Mouse (Mus musculus): Measurements from ENCODE around the gene Rbm42. TPM values are rescaled to one million over a fixed set of nuclear protein-coding genes. Genes with fewer than 3 reads are reported as not detected.
A peak's percentile ranks its signal among the peaks of the same experiment; 100 is the strongest.

Gene Rbm42
- total and polyA plus RNA-seq, 2 experiments from 2014 or later: 71.3 to 93.4 TPM

GRCm38 (mm10) chr7:30633762-30634412 lies 16.2 kb downstream of the Rbm42 start:
- 8% methylated on average over 27 of the region's 27 CpGs for WGBS
- TF ChIP-seq CTCF (IDR thresholded peaks at IDR 0.05; ENCODE audit: low read depth): no peak
- no peak for TF ChIP-seq EP300 (IDR thresholded peaks at IDR 0.05; ENCODE audit: low read depth)
- no peak overlapping the region for H3K27ac ChIP-seq (ENCODE audit: low read depth)
- H3K4me3 ChIP-seq (ENCODE audit: low read depth, low read length): no peak overlapping the region
- DNase-seq (ENCODE audit: low spot score) (no peak), ATAC-seq (ENCODE audit: insufficient read depth, low read depth) (no peak)
- H3K27me3 ChIP-seq (ENCODE audit: control insufficient read depth, insufficient read depth, low read length): peaks cover 53% of the 10 kb centered on the region
- no peaks in the 10 kb centered on the region for H3K36me3 ChIP-seq (replicated peaks; ENCODE audit: control insufficient read depth, insufficient read depth, low read length)
- no peaks in the 10 kb centered on the region for H3K9me3 ChIP-seq (replicated peaks; ENCODE audit: control insufficient read depth, low read length)
- no peaks in the 10 kb centered on the region for H3K4me1 ChIP-seq (ENCODE audit: control insufficient read depth, insufficient read depth)
- H3K4me2 ChIP-seq (ENCODE audit: low read depth, low read length): no peak overlapping the region
- H3K9ac ChIP-seq (replicated peaks; ENCODE audit: low read depth, low read length): no peak overlapping the region

DNA sequence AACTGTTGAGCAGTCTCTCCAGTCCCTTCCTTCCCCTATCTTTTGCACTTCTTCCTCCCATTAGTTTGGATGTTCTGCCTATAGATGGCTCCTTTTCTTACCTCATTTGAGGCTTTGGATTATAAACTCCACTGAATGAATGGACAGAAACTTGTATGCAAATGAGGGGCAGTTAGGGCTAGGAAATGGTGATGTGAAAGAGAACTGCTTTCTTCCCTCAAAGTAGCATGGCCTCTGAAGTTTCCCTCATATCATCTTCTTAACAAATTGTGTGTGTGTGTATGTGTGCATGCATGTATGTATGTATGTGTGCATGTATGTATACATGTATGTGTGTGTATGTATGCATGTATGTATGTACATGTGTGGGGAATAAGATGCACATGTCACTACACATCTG lies 21.1 kb downstream of the Rbm42 start:
- TF ChIP-seq CTCF (IDR thresholded peaks at IDR 0.05; ENCODE audit: low read depth): no peak
- no peak for TF ChIP-seq EP300 (IDR thresholded peaks at IDR 0.05; ENCODE audit: low read depth)
- peaks cover 25% of the 10 kb centered on the region for H3K27me3 ChIP-seq (ENCODE audit: control insufficient read depth, insufficient read depth, low read length)

DNA sequence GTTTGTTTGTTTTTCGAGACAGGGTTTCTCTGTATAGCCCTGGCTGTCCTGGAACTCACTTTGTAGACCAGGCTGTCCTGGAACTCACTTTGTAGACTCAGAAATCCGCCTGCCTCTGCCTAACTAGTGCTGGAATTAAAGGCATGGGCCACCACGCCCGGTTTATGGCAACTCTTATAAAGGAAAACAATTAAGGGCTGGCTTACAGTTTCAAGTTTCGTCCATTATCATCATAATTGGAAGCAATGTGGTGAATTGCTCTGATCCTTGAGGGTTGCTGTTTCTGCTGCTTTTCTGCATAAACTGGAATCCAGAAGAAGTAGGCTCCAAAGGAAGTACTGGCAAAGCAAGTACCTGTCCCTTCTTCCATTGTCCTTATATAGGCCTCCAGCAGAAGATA lies 23.5 kb downstream of the Rbm42 start:
- 0 out of 2 replicates have a peak, but pooled peaks cover 3% of the 10 kb centered on the region for H3K27me3 ChIP-seq (ENCODE audit: control insufficient read depth, insufficient read depth, low read length)
- H3K36me3 ChIP-seq (replicated peaks; ENCODE audit: control insufficient read depth, insufficient read depth, low read length): peaks cover 29% of the 10 kb centered on the region
- no peak overlapping the region for H3K27ac ChIP-seq (ENCODE audit: low read depth)
- no peak overlapping the region for H3K4me2 ChIP-seq (ENCODE audit: low read depth, low read length)
- DNase-seq (ENCODE audit: low spot score) (no peak), ATAC-seq (ENCODE audit: insufficient read depth, low read depth) (no peak)
- no peaks in the 10 kb centered on the region for H3K9me3 ChIP-seq (replicated peaks; ENCODE audit: control insufficient read depth, low read length)
- peaks cover 10% of the 10 kb centered on the region; the same call in 1 of the 2 replicates for H3K4me1 ChIP-seq (ENCODE audit: control insufficient read depth, insufficient read depth)
- 84% methylated on average over 5 of the region's 5 CpGs for WGBS
- no peak overlapping the region for H3K9ac ChIP-seq (replicated peaks; ENCODE audit: low read depth, low read length)
- H3K4me3 ChIP-seq (ENCODE audit: low read depth, low read length): no peak overlapping the region
- TF ChIP-seq EP300 (IDR thresholded peaks at IDR 0.05; ENCODE audit: low read depth) (no peak), CTCF (IDR thresholded peaks at IDR 0.05; ENCODE audit: low read depth) (no peak)

More for the DNA sequence above, 21.1 kb downstream of the Rbm42 start:
- Histone ChIP-seq H3K4me3 (ENCODE audit: low read depth, low read length) (no peak overlapping the region), H3K9ac (replicated peaks; ENCODE audit: low read depth, low read length) (no peak overlapping the region), H3K9me3 (replicated peaks; ENCODE audit: control insufficient read depth, low read length) (no peaks in the 10 kb centered on the region), H3K27ac (ENCODE audit: low read depth) (no peak overlapping the region), H3K4me2 (ENCODE audit: low read depth, low read length) (no peak overlapping the region), H3K4me1 (ENCODE audit: control insufficient read depth, insufficient read depth) (peaks cover 10% of the 10 kb centered on the region; the same call in 1 of the 2 replicates), H3K36me3 (replicated peaks; ENCODE audit: control insufficient read depth, insufficient read depth, low read length) (peaks cover 5% of the 10 kb centered on the region; the same call in 1 of the 2 replicates)
- ATAC-seq (ENCODE audit: insufficient read depth, low read depth): no peak
- no peak for DNase-seq (ENCODE audit: low spot score)

GRCm38 (mm10) chr7:30625530-30626384 lies 24.4 kb downstream of the Rbm42 start, which contains the start of gene Cox6b1:
TSS of gene Cox6b1 (minus strand) at chr7:30626151.
- Histone ChIP-seq H3K4me2 (ENCODE audit: low read depth, low read length) (peak within 1 kb of the TSS; percentile 90), H3K27ac (ENCODE audit: low read depth) (peak within 1 kb of the TSS; percentile 87), H3K9ac (replicated peaks; ENCODE audit: low read depth, low read length) (peak within 1 kb of the TSS; percentile 92), H3K27me3 (ENCODE audit: control insufficient read depth, insufficient read depth, low read length) (no peaks in the 10 kb centered on the region), H3K4me3 (ENCODE audit: low read depth, low read length) (peak within 1 kb of the TSS; percentile 83), H3K4me1 (ENCODE audit: control insufficient read depth, insufficient read depth) (peaks cover 10% of the 10 kb centered on the region; the same call in 1 of the 2 replicates), H3K36me3 (replicated peaks; ENCODE audit: control insufficient read depth, insufficient read depth, low read length) (peaks cover 35% of the 10 kb centered on the region), H3K9me3 (replicated peaks; ENCODE audit: control insufficient read depth, low read length) (no peaks in the 10 kb centered on the region)
- 1% methylated on average over 44 of the region's 44 CpGs for WGBS
- peak; percentile 94 for DNase-seq (ENCODE audit: low spot score)
- TF ChIP-seq CTCF (IDR thresholded peaks at IDR 0.05; ENCODE audit: low read depth) (no peak), EP300 (IDR thresholded peaks at IDR 0.05; ENCODE audit: low read depth) (no peak)
- peak; percentile 94 for ATAC-seq (ENCODE audit: insufficient read depth, low read depth)

GRCm38 (mm10) chr7:30619202-30619601 lies 30.9 kb downstream of the Rbm42 start:
- Histone ChIP-seq H3K4me1 (ENCODE audit: control insufficient read depth, insufficient read depth) (no peaks in the 10 kb centered on the region), H3K36me3 (replicated peaks; ENCODE audit: control insufficient read depth, insufficient read depth, low read length) (peaks cover 71% of the 10 kb centered on the region), H3K27me3 (ENCODE audit: control insufficient read depth, insufficient read depth, low read length) (no peaks in the 10 kb centered on the region), H3K9me3 (replicated peaks; ENCODE audit: control insufficient read depth, low read length) (no peaks in the 10 kb centered on the region), H3K4me2 (ENCODE audit: low read depth, low read length) (no peak overlapping the region), H3K27ac (ENCODE audit: low read depth) (no peak overlapping the region), H3K4me3 (ENCODE audit: low read depth, low read length) (no peak overlapping the region), H3K9ac (replicated peaks; ENCODE audit: low read depth, low read length) (no peak overlapping the region)
- DNase-seq (ENCODE audit: low spot score) (no peak), ATAC-seq (ENCODE audit: insufficient read depth, low read depth) (no peak)
- WGBS: 86% methylated on average over 3 of the region's 3 CpGs
- no peak for TF ChIP-seq EP300 (IDR thresholded peaks at IDR 0.05; ENCODE audit: low read depth)
- TF ChIP-seq CTCF (IDR thresholded peaks at IDR 0.05; ENCODE audit: low read depth): peak; percentile 42

Measured in heart, postnatal 0 days (tissue).